Mouse (Mus musculus): Measurements from ENCODE around the gene Iscu. TPM values are rescaled to one million over a fixed set of nuclear protein-coding genes. Genes with fewer than 3 reads are reported as not detected.
A peak's percentile ranks its signal among the peaks of the same experiment; 100 is the strongest.
"Not testable (repeated sequence)": the region's sequence is repeated elsewhere in the genome, so short reads cannot be mapped to it uniquely, and the experiment has no call there.

Gene Iscu
- polyA plus RNA-seq, 1 experiment from 2014 or later: 101 TPM

DNA sequence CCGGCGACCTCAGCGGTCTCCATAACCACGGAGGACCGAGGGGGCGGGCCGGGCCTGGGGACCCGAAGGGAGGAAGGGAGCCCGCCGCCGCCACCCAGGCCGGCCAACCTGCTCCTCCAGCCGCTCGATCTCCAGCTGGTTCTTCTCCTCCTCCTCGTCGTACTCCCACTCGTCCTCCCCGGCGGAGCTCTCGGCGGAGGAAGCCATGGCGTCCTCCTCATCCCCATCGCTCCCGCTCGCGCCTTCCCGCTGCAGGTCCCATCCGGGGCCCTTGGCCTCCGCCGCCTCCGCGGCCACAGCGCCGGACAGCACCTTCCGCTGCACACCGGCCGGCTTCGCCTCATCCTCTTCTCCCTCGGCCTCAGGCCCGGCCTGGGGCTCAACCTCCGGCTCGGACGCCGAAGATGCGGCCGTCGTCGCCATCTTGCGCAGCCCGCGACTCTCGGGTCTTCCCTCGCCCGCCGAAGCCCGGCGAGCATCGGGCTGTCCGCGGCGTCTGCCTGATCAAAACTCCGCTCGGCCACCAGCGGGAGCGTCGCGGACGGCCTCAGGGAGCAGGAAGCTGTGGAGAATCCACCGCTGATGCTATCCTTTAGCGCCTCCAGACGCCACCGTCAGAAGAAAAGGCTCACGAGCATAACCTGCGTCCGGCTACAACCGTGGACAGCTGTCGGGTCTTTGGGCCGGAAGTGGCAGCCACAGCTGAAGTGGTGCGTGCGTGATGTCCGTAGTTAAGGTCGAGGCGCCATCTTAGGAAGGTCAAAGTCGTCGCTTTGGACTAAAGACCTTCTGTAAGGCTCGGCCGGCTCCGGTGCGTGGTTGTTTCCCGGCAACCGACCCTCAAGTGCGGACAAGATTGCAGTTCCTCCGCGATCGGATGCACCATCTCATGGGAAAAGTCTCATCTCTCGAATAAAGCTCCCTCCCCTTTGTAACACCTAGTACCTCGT, 1.1 kb upstream of the Iscu start:
- Histone ChIP-seq H3K36me3 (ENCODE audit: control insufficient read depth, insufficient read depth, low read length) (peaks cover 42% of the 10 kb centered on the region), H3K4me3 (ENCODE audit: low read depth, low read length) (peak overlapping the region; percentile 99), H3K9ac (ENCODE audit: low read length) (peak overlapping the region; percentile 93), H3K27ac (ENCODE audit: low read depth, low read length) (peak overlapping the region; percentile 99), H3K27me3 (replicated peaks; ENCODE audit: control insufficient read depth, insufficient read depth, low read length) (no peaks in the 10 kb centered on the region), H3K4me2 (ENCODE audit: low read length) (peak overlapping the region; percentile 90), H3K9me3 (replicated peaks; ENCODE audit: control insufficient read depth, low read length) (no peaks in the 10 kb centered on the region), H3K4me1 (ENCODE audit: control insufficient read depth, insufficient read depth, low read length) (peaks cover 17% of the 10 kb centered on the region)
- DNase-seq (ENCODE audit: low spot score) (peak; percentile 93), ATAC-seq (peak; percentile 81)
- WGBS: under 1% methylated on average over 97 of the region's 97 CpGs

DNA sequence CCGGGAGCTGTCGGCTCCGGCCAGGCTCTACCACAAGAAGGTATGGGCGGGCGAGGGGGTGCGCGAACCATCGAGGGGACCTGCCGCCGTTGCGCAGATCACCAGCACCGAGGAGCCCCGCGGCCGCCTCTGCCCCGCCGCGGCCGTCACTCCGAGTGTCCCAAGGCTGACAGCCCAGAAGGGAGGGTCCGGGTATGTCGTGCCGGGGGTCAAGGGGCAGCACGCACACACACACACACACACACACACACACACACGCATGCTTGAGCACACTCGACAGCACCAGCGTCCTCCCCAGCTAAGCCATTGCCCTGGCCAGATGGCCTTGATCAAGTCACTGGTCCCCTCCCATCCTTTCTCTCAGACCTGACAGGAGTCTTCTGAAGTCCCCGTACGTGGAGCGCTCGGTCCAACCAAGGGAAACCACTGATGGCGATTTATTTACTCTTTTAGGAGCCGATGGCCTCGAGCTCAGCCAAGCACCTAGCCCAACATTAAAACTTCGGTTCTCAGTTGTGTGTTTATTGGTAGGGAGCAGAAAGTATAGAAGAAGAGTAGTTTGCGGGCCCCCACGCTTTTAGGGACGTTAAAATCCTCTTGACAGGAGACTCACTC, 464 bp downstream of the Iscu start:
- H3K4me2 ChIP-seq (ENCODE audit: low read length): peak overlapping the region; percentile 90
- no peak overlapping the region for H3K27ac ChIP-seq (ENCODE audit: low read depth, low read length)
- DNase-seq (ENCODE audit: low spot score): peak; percentile 10
- H3K4me1 ChIP-seq (ENCODE audit: control insufficient read depth, insufficient read depth, low read length): peaks cover 17% of the 10 kb centered on the region
- H3K36me3 ChIP-seq (ENCODE audit: control insufficient read depth, insufficient read depth, low read length): peaks cover 36% of the 10 kb centered on the region
- peak overlapping the region; percentile 99 for H3K4me3 ChIP-seq (ENCODE audit: low read depth, low read length)
- ATAC-seq: peak; percentile 56; the same call in 1 of the 2 replicates
- peak overlapping the region; percentile 93 for H3K9ac ChIP-seq (ENCODE audit: low read length)
- 2% methylated on average over 38 of the region's 38 CpGs for WGBS
- no peaks in the 10 kb centered on the region for H3K9me3 ChIP-seq (replicated peaks; ENCODE audit: control insufficient read depth, low read length)
- H3K27me3 ChIP-seq (replicated peaks; ENCODE audit: control insufficient read depth, insufficient read depth, low read length): no peaks in the 10 kb centered on the region

DNA sequence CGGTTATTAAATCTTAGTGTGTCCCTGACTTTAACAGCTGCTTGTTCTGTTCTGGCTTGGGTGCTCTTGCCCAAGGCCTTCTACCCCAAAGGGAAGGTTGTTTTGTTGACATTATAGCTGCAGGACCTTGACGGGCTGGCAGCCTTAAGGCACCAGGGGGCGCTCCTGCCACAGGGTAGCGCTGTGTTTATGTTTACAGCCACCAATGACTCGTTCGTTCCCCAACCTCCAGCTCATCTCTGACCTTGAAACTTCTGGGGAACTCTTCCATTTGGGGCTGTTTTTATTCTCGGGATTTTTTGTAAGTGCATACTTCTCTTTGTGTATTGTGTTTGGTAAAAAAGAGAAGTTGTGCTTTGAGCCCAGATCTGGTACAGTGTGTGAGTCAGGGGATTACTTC, 1.1 kb downstream of the Iscu start:
- H3K27ac ChIP-seq (ENCODE audit: low read depth, low read length): no peak overlapping the region
- peak overlapping the region; percentile 93; the same call in 1 of the 2 replicates for H3K9ac ChIP-seq (ENCODE audit: low read length)
- H3K36me3 ChIP-seq (ENCODE audit: control insufficient read depth, insufficient read depth, low read length): peaks cover 40% of the 10 kb centered on the region
- no peaks in the 10 kb centered on the region for H3K9me3 ChIP-seq (replicated peaks; ENCODE audit: control insufficient read depth, low read length)
- WGBS: under 1% methylated on average over 7 of the region's 7 CpGs
- DNase-seq (ENCODE audit: low spot score) (peak; percentile 80), ATAC-seq (no peak)
- H3K4me1 ChIP-seq (ENCODE audit: control insufficient read depth, insufficient read depth, low read length): peaks cover 17% of the 10 kb centered on the region
- H3K4me2 ChIP-seq (ENCODE audit: low read length): peak overlapping the region; percentile 90
- H3K4me3 ChIP-seq (ENCODE audit: low read depth, low read length): peak overlapping the region; percentile 99
- H3K27me3 ChIP-seq (replicated peaks; ENCODE audit: control insufficient read depth, insufficient read depth, low read length): no peaks in the 10 kb centered on the region

DNA sequence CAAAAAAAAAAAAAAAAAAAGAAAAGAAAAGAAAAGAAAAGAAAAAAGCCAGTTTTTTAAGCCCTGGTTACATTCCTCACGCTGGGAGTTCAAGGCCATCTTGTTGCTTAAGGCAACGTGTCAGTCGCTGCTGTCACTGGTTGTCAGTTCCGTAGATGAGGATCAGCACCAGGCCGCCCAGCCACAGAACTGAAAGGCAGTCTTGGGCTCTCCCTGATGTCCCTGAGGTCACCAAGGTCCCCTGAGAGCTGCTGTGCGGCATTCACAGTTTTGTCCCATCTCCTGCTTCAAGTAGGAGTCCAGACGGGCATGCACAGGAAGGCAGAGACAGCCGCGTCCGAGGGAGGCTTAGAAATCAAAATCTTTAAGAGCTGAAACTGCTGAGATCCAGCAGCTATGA, 3.0 kb downstream of the Iscu start:
- H3K27me3 ChIP-seq (replicated peaks; ENCODE audit: control insufficient read depth, insufficient read depth, low read length): no peaks in the 10 kb centered on the region

DNA sequence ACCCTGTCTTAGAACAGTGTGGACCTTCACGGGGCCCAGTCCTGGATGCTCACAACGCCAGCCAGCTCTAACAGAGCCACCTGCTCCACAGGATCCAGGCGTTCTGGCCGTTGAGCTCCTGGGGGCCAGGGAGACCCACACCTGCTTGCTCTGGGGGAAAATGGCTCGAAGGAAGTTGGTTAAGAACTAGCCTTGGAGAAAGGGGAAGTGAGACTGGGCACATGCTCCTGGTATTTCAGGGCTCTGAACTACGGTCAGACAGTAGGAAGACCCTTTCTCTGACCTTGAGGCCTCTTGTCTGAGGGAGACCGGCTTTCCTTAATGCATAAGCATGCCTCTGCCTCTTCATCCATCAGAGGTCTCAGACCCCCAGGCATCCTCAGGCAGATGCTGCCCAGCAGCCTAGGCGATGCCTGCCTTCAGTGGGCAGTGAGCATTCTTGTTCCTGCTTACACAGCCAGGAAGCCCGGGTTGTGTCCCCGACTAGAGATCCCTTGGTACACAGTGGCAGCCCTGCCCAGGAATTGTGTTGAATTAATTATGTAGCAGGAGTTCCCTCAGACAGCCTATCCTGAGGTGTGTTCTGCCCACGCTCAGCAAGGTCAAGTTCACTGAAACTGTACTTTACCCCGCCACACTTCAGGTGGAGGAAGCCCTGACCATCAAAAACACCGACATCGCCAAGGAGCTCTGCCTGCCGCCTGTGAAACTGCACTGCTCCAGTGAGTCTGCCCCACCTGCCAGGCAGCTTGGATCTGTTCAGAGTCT, 3.8 kb downstream of the Iscu start:
- no peak overlapping the region for H3K4me2 ChIP-seq (ENCODE audit: low read length)
- H3K9me3 ChIP-seq (replicated peaks; ENCODE audit: control insufficient read depth, low read length): no peaks in the 10 kb centered on the region
- H3K27me3 ChIP-seq (replicated peaks; ENCODE audit: control insufficient read depth, insufficient read depth, low read length): no peaks in the 10 kb centered on the region
- WGBS: 95% methylated on average over 15 of the region's 15 CpGs
- H3K4me1 ChIP-seq (ENCODE audit: control insufficient read depth, insufficient read depth, low read length): peaks cover 7% of the 10 kb centered on the region; the same call in 1 of the 2 replicates
- H3K27ac ChIP-seq (ENCODE audit: low read depth, low read length): no peak overlapping the region
- peaks cover 37% of the 10 kb centered on the region for H3K36me3 ChIP-seq (ENCODE audit: control insufficient read depth, insufficient read depth, low read length)
- DNase-seq (ENCODE audit: low spot score) (no peak), ATAC-seq (no peak)
- H3K4me3 ChIP-seq (ENCODE audit: low read depth, low read length): no peak overlapping the region
- H3K9ac ChIP-seq (ENCODE audit: low read length): no peak overlapping the region

More for the DNA sequence above, 3.0 kb downstream of the Iscu start:
- no peak overlapping the region for H3K4me2 ChIP-seq (ENCODE audit: low read length)
- no peaks in the 10 kb centered on the region for H3K9me3 ChIP-seq (replicated peaks; ENCODE audit: control insufficient read depth, low read length)
- H3K36me3 ChIP-seq (ENCODE audit: control insufficient read depth, insufficient read depth, low read length): peaks cover 37% of the 10 kb centered on the region
- ATAC-seq: no peak
- H3K4me3 ChIP-seq (ENCODE audit: low read depth, low read length): no peak overlapping the region
- H3K9ac ChIP-seq (ENCODE audit: low read length): no peak overlapping the region
- no peak overlapping the region for H3K27ac ChIP-seq (ENCODE audit: low read depth, low read length)
- WGBS: 94% methylated on average over 10 of the region's 10 CpGs
- peaks cover 7% of the 10 kb centered on the region; the same call in 1 of the 2 replicates for H3K4me1 ChIP-seq (ENCODE audit: control insufficient read depth, insufficient read depth, low read length)
- DNase-seq (ENCODE audit: low spot score): no peak

DNA sequence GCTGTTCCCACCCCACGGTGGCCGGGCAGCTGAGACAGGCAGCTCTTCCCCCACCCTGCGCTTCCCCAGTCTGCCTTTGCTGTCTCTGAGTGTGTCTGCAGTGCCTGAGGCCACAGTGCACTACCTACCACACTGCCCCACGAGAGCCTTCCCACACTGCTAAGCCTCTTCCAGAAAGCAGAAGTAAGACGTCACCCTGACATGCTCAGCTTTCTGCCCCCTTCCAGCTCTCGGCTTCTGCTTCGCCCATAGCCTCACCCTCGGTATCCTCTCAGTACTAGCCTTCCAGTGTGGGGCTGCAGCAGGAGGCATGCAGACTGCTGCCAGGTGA, 4.3 kb downstream of the Iscu start:
- no peaks in the 10 kb centered on the region for H3K9me3 ChIP-seq (replicated peaks; ENCODE audit: control insufficient read depth, low read length)
- H3K9ac ChIP-seq (ENCODE audit: low read length): no peak overlapping the region
- WGBS: 94% methylated on average over 8 of the region's 8 CpGs
- H3K27me3 ChIP-seq (replicated peaks; ENCODE audit: control insufficient read depth, insufficient read depth, low read length): no peaks in the 10 kb centered on the region
- peaks cover 37% of the 10 kb centered on the region for H3K36me3 ChIP-seq (ENCODE audit: control insufficient read depth, insufficient read depth, low read length)
- H3K27ac ChIP-seq (ENCODE audit: low read depth, low read length): no peak overlapping the region
- ATAC-seq (no peak), DNase-seq (ENCODE audit: low spot score) (no peak)
- H3K4me2 ChIP-seq (ENCODE audit: low read length): no peak overlapping the region
- no peak overlapping the region for H3K4me3 ChIP-seq (ENCODE audit: low read depth, low read length)
- H3K4me1 ChIP-seq (ENCODE audit: control insufficient read depth, insufficient read depth, low read length): peaks cover 7% of the 10 kb centered on the region; the same call in 1 of the 2 replicates

DNA sequence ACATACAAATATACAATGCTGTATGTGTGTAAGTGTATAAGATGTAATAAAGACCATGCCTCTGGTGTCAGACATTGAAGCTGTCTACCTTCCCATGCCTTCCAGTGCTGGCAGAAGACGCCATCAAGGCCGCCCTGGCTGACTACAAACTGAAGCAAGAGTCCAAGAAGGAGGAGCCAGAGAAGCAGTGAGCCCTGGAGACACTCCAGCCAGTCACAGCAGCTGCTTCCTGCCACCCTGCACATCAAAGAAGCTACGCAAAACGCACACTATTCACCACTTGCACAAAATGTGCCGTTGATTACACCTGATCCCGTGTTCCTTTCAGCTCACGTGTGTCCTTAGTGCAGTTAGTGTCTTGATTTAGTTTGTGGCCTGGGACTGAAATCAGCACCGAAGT, 5.2 kb downstream of the Iscu start:
- WGBS: 93% methylated on average over 8 of the region's 8 CpGs
- not testable (repeated sequence) for H3K4me3 ChIP-seq (ENCODE audit: low read depth, low read length); DNase-seq (ENCODE audit: low spot score); H3K27ac ChIP-seq (ENCODE audit: low read depth, low read length); H3K9me3 ChIP-seq (replicated peaks; ENCODE audit: control insufficient read depth, low read length); H3K9ac ChIP-seq (ENCODE audit: low read length); H3K27me3 ChIP-seq (replicated peaks; ENCODE audit: control insufficient read depth, insufficient read depth, low read length); H3K4me1 ChIP-seq (ENCODE audit: control insufficient read depth, insufficient read depth, low read length); H3K4me2 ChIP-seq (ENCODE audit: low read length); ATAC-seq
- H3K36me3 ChIP-seq (ENCODE audit: control insufficient read depth, insufficient read depth, low read length): peaks cover 37% of the 10 kb centered on the region

DNA sequence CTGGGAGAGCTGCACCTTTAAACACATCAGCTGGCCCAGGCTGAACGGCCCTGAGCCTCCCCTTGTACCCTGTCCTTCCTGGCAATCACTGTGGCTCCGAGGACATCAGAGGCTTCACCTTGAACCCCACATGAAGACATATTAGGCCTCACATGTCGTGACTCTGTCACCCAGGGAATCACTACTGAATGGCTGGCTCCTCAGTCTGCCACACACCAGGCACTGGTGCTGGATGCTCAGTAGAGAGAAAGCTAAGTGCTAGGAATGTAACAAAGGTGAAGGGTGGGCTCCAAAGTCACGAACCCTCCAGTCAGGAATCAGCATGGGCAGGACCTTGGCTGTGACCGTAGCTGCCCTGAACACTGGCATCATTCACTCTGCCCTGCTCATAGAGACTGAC, 7.0 kb downstream of the Iscu start:
- Histone ChIP-seq H3K4me1 (ENCODE audit: control insufficient read depth, insufficient read depth, low read length) (no peaks in the 10 kb centered on the region), H3K27me3 (replicated peaks; ENCODE audit: control insufficient read depth, insufficient read depth, low read length) (no peaks in the 10 kb centered on the region), H3K4me2 (ENCODE audit: low read length) (no peak overlapping the region), H3K27ac (ENCODE audit: low read depth, low read length) (no peak overlapping the region), H3K4me3 (ENCODE audit: low read depth, low read length) (no peak overlapping the region), H3K9ac (ENCODE audit: low read length) (no peak overlapping the region), H3K36me3 (ENCODE audit: control insufficient read depth, insufficient read depth, low read length) (peaks cover 33% of the 10 kb centered on the region), H3K9me3 (replicated peaks; ENCODE audit: control insufficient read depth, low read length) (no peaks in the 10 kb centered on the region)
- 82% methylated on average over 5 of the region's 5 CpGs for WGBS
- DNase-seq (ENCODE audit: low spot score): no peak
- no peak for ATAC-seq

Measured in forebrain, embryonic 14.5 days (tissue).